Mouse (Mus musculus) cerebellum, adult 9-11 months (tissue): ENCODE measurements around the gene Fam114a1.

ENCODE experiments used
- DNase-seq: peaks from one replicate; pipeline ENCODE4 v3.0.0; 2022

Gene Fam114a1

DNA sequence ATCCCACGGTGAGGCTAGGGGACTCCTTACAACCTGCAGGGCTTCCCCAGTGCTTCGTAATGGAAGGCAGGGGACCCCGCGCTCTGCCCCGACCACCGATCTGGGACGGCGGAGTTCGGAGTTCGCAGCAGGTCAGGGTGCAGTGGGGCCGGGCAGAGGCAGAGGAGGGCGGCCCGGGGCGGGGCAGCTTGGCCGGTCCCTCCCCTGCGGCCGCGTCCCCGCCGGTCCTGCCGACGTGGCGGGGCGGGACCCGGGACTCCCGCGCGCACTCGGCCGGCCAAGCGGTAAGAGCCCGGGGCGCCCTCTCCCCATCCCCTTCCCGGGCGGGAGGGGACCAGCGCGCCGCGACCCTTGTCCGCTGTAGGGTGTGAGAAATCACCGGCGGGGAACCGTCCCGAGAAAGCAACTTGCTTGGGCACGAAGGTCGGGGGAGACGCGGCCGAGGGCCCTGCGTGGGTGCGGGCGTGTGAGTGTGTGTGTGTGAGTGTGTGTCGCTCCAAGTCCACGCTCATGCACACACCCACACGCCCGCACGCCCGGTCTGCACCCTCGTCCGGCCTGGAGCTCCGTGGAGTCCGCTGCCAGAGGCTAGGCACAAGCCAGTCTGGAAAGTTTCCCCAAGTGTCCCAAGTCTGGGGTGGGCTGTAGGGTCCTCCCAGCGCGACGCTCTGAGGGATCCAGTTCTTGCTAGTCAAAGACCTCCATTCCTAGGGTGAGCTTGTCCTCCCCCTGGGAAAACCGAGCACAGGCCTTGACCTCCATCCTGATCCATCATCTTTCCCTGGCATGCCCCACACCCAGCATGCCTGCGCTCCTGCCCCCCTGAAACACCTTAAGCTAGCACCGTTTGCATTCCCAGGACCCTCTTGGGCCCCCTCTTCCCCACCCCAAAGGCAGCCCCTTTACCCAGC is at the start of gene Fam114a1:
TSS of gene Fam114a1 (plus strand) at position 211 of the 911 bp plus-strand sequence.
- DNase-seq, result peak; percentile 5

DNA sequence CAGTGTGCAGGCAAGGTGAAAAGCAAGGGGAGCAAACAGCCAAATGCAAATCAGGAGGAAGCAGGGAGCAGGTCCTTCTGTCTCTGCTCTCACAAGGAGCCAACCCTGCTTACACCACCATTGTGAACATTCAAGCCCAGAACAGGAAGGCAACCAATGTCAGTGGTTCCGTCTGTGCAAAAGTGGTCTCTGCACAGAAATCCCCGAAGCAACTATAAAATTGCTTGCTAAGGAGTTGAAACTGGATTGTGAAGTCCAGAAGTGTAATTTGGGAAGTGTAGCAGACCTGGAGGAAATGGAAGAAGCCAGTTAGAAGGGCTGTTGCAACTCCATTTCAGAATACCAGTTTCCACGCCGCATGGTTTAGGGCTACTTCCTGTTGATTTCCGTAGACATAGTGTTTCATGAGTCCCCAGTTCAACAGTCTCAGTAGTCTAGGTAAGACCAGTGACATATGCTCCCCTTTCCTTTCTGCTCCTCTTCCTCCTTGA is 46.9 kb upstream of the Fam114a1 start:
- no peak for DNase-seq

DNA sequence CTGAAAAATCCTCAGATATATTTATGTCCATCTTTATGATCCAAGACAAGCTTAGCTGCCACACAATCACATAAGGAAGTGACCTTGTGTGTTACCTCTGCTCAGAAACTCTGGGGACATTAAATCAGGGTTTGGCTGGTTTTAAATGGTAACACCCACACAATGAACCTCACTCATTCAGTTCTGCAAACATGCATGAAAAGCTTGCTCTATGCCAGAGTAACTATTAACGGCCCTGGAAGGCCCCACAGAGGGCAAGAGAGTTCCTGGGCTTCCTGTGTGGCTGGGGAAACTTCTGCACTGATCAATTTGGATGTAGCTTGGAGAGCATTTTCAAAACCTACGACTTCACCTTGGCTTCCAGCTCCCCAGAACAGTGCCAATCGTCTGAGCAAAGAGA is 37.7 kb upstream of the Fam114a1 start:
- DNase-seq, result no peak

DNA sequence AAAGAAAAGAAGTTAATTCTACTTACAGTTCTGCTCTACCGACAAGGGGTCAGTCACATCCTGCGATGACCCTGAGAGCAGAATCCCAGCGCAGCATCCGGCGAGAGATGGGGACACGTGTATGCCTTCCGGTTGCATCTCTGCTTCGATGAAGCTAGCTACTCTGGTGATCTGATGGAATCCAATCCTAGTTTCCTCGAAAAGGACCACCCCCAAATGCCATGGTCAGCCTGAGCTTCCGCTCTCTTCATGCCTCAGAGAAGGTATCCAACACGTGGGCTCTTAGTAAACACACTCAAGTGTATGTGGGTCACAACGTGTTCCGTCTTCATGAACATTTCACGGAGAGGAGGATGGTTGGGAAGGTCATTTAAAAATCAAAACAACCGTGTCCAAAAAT is 37.1 kb upstream of the Fam114a1 start:
- no peak for DNase-seq

DNA sequence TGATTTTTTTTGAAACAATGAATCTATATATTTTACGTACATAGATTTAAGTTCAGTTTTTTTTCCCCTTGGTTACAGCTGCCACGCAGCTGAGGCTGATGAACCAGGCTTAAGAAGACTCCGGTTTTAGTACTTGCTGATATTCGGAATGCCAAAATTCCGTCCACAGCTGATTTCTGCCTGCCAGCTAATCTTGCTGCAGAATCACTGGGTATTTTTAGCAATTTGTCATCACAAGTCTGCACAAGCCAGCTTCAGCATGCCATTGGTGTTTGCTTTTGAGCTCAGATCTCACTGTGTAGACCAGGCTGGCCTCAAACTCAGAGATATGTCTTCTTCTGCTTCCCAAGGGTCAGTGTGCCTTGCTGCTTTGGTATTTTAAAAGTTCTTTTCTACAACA is 18.4 kb upstream of the Fam114a1 start:
- DNase-seq, result no peak

DNA sequence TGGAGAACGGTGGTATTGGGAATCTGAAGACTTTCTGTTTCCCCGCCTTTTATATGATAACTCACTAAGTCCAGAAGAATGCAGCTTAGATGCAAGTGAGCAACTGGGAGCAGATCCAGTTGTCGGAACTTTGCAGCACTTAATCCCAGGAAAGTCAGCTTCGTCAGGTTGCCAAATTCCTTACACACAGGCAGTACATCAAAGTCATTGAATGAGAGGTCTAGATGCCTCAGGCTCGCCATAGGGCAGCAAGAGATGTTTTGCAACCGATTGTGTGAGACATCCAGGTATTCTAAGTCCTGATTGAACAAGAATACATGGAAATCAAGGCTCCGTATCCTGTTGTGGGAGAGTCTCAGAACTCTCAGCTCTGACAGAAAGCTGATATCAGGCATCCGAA is 14.9 kb upstream of the Fam114a1 start:
- no peak for DNase-seq

DNA sequence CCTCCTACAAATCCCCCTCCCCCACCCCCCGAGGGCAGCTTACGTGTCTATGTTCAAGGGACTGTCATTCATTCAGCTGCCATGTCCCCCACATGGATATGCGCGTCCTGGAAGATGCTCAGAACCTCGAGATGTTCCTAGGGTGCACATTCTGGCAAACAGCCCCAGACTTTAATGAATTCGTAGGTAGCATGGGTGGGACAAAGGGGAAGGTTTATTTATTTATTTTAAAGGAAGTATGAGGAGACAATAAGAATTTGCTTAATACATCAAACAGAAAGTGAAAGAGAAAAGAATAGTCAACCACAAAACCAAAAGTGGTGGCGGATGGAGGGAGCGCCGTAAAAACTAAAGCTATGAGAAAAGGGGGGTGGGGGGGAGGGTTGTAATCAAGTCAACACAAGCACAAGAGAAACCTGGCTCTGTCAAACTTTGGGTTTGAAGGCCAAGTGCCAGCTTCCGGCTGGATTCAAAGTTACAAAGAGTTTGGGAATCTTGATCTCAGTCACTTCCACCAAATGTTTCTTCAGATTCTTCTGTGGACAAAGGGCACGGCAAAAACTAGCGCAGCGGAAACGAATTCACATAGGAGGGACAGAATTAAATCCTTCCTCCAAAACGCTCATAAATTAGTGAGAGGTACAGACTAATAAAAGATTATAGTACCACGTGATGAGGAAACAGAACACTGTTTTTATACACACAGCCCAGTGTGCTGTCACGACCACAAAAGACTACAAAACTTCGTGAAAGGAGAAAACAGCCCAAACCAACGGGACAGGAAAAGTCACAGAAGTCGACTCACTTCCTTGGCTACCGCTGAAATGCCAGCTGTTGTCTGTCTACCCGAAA is 10.7 kb upstream of the Fam114a1 start:
- DNase-seq, result no peak

DNA sequence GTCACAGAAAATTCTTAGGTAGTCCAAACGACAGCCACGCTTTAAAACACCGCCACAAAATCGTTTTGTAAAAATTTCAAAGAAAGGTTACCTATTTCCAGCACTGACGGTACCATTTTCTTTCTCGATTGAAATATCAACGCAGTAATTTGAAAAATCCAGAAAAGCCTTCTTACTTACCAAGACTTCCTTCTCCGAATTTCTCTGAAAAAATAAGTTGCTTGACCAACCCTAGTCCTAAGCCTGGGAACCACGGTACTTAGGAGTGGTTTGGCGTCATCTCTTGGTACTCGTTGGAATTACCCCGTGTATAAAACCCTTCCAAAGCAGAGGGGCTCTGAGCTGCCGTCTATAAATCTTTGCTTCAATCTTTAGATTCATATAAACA is 10.0 kb upstream of the Fam114a1 start, which contains the start of gene Tlr6:
TSS of gene Tlr6 (minus strand) at position 255 of the 388 bp plus-strand sequence.
- DNase-seq, result no peak

DNA sequence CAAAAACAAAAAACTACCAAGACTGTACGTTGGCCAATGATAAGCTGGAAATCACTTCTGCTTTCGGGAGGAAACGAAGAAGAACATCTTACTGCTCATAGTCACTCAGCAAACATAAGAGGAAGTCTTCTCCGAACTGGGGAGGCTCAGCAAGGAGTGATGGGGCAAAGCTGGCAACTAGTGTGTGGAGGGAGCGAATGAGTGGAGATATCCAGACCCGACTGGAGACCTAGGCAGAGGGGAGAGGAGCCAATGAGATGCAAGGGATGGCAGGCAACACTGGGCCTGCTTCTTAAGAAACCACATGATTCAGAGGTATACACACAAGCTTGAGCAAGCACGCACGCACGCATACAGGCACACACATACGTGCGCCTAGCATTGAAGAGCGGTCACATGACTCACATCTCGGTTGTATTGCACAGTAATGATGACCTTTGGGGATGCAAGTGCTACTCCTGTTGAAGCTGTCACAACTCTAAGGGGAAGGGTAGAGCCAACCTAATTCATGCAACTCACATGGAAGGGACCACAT is 8.9 kb upstream of the Fam114a1 start:
- DNase-seq, result no peak

DNA sequence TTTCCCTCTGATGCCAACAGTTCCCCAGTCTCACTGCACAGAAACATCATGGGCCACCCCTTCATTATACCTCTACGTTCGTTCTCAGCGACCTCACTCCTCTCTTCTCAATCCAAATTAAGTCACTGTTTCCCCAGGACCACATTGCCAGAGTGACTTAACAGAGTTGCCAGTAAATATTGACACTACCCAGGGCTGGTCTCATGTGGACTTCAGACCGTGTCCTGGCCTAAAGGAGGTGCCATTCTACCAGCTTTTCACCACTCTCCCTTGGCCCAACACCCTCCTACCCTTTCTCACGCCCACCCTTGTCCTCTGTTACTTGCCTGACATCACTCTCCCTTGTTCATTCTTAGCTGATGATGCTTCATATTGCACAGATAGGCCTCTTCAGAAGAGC is 6.6 kb upstream of the Fam114a1 start:
- no peak for DNase-seq

DNA sequence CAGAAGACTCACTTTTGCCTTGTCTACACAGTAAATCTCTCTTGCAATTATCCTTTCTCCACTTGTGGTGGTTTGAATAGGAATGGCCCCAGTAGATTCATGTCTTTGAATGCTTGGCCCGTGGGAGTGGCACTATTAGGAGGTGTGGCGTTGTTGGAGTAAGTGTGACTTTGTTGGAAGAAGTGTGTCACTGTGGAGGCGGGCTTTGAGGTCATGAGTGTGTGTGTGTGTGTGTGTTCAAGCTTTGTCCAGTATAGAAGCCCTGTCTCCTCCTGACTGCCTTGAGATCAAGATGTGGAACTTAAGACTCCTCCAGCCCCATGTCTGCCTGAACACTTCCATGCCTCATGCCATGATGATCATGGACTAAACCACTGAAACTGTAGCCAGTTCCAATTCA is 6.1 kb upstream of the Fam114a1 start:
- DNase-seq, result no peak

DNA sequence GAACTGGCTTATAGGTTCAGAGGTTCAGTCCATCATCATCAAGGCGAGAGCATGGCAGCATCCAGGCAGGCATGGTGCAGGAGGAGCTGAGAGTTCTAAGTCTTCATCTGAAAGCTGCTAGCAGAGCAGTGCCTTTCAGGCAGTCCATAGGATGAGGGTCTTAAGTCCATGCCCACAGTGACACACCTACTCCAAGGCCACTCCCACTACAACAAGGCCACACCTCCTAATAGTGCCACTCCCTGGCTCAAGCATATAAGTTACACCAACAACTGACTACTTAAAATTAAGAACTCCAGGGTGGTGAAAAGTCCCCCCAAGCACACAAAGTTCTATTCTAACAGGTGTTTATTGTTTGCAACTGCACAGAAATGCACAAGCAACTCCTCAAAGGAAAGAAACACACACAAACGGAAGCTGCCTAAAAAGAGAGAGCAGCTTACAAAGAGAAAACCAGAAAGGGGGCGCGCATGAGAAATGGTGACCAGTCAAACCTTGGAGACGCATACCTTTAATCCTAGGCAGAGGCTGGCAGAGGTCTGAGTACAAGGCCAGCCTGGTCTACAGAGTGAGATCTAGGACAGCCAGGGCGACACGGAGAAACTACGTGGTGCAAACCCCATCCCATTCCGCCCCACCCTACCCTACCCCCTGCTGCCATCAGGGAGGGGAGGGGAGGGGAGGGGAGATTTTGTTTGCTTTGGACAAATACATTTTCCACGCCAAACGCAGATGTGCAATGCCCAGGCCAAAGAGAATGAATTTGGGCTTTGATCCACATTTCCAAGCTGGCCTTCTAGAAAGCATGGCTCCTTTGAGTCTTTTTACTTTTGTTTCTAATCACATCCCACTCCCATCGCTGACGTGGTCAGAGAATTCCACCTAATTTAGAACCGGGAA is 660 bp upstream of the Fam114a1 start:
- DNase-seq, result no peak

DNA sequence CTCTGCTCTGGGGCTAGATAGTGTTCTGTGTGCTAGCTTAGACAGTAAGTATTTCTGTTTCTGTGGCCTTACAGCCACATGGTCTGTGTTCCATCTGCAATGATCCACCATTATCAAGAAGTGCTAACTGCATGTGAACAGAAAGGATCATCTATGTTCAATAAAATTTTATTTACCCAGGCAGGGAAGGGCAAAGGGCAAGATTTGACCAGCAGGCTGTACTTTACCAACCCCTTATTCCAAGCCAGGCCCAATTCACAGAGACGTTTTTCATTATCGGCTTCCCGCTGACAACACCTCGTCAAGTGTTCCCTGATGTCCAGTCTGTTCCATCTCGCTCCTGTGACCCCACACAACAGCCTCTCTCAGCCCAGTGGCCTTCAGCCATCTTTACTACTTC is 5.2 kb downstream of the Fam114a1 start:
- DNase-seq, result no peak

DNA sequence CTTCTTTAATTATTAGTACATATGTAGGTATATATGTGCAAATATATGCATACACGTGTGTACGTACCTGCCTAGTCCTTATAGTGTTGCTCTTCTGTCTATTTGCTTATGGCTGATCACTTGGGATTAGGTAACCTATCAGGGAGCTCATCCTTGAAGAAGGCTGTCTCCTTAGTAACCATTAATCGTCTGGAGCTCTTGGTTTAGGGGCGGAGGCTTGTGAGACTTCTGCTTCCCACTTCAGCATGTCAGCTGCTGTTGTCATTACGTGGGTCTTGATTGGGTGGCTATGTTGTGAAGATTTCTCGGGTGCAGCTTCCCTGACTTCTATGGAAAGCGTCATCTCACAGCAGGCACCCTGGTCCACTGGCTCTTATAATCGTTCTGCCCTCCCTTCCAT is 7.3 kb downstream of the Fam114a1 start:
- DNase-seq, result no peak

DNA sequence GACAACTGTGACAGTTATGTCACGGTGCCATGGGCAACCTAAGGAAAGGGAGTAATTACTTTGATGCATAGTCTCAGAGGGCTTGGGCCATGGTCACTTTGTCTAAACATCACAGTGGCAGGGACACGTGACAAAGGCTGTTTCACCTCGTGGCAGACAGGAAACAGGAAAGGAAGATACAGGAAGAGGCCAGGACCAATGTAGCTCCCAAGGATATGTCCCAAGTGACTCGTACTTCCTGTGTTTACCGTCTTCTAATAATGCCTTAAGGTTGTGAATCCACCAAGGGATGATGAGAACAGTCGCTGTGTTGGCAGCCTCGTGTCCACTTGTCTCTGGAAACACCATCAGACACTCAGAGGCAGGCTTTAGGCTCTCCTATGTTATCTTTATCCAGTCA is 16.1 kb downstream of the Fam114a1 start:
- no peak for DNase-seq

DNA sequence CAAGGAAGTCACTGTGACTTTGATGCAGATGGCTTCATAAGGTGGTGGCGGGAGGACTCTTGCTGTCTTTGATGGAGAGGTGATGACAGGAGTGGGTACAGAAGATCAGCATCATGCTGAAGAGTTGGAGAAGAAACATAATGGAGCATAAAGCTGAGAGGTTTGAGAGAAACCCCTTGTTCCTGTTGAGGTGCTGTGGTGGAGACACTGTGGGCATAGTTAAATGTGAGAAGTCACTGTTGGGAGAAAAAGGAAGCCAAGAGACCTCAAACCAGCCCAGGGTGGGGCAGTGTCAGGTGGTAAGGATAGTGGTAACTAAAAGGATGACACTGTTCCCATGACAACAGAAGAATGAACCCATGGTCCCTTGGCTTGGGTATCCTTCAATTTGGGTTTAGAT is 20.1 kb downstream of the Fam114a1 start:
- no peak for DNase-seq

DNA sequence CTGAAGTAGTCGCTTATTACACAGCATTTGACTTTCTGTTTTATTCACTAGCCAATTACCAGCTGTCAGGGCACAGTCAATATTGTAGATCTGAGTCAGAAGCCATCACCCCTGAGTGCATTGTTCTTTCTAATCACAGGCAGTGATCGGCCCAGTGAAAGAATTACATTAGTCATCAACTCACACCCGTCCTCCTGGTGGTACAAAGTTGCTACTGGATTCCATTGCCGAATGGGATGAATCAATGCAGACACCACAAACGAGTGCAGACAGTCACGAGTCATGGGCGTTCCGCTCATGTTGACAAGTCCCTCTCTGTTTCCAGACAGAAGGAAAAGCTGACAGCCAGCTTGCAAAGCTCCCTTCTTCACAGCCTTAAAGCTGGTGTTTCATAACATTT is 22.7 kb downstream of the Fam114a1 start:
- no peak for DNase-seq

DNA sequence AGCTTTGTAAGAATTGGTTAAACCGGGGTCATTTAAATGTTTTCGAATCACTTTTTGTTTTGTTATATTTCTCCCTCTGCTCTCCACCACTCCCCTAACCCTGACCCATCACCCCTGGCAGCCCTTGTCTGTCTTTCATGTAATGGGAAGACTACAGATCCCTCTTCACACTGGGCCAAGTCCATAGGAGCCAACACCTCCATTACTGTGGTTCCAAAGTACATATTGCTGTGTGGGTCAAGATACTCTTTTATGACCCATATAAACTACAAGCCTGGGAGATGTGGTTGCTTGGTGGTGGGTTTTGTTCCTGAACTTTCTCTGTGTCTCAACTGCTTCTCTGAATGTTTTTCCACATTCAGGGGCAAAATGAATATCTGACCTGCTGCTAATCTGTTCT is 25.5 kb downstream of the Fam114a1 start:
- DNase-seq, result no peak

DNA sequence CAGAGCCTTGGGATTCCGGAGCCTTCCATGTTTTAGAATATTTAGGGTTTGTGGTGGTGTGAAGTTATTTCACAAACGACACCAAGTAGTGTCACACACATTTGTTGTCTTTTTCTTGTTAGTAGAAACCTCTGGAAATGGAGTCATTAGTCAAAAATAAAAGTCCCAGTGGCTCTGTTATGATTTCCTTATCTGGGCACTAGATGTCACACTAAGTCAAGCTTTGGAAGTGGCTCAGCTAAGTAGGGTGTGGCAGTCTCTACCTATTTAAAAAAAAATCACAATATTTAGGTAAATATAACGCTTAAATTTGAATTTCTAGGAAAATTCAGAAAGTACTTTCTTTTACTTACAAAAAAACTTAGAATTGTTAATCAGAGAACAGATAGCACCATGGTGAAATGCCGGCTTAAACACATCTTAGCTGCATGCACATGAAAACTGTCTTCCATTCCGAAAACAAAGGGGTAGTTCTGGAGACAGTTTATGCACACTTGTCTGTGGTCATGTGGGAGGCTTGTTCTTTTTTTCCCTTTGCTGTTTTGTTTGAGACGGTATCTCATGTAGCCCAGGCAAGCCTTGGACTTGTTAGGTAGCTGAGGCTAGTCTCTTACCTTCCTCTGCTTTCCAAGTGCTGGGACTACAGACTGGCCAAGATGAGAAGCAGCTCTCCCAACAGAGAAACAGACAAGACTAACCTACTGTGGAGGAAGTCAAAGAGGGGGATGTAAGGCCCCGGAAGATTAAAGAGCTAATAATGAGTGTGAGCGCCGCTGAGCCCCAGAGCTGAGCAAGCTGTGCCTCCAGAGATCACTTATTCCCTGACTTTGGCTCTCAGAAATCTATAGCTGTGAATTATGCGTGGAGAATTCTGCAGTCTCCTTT is 33.3 kb downstream of the Fam114a1 start:
- no peak for DNase-seq

DNA sequence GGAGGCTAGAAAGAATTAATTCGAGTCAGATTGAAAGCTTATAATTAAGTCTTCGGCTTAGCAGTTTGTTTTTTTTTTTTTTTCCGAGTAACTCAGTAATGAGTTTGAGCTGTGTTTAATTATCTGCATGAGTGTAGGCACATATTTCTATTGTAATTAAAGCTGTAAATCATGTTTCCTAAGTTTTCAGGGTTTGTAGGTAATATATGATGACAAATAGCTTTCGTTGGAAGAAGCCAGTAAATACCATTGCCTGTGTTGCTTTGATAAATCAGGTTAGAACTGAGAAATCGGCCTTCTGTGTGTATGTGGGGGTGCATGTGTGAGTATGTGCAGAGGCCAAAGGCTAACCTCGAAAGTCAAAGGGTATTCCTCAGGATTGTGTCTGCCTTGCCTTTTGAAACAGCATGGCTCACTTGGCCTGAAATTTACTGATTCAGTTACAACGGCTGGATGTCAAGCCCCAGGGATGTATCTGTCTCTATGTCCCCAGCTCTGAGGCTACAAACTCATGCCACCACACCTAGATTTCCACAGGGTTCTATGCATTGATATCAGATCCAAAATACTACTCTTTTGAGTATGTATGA is 34.2 kb downstream of the Fam114a1 start:
- no peak for DNase-seq

DNA sequence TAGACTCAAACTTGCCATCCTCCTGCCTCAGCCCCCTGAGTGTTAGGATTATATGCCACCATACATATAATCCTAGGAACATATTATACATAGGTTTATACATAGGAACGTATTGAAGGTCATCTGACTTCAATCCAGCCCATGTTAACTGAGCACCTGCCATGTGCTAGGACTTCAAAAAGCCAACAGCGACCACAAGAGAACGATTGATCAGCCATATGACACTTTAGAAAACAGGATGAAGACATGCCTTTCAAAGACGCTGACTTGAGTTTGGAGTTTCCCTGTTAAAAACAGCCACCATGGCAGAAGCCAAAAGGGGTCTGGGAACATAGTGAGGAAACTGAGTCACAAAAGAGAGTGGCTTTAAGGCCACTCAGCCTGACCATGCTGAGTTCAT is 35.4 kb downstream of the Fam114a1 start:
- DNase-seq, result no peak
